Mouse (Mus musculus) stomach, postnatal 0 days (tissue): ENCODE data around the gene 4931409K22Rik.

Source experiments
- CTCF ChIP-seq: IDR thresholded peaks from 2 replicates; pipeline ENCODE4 v1.5.1; 2016; ENCODE audit warnings: antibody characterized with exemption, low read depth, mild to moderate bottlenecking, moderate library complexity
- EP300 ChIP-seq: optimal IDR thresholded peaks from 2 replicates; pipeline ENCODE3; 2016; ENCODE audit warnings: antibody characterized with exemption

DNA sequence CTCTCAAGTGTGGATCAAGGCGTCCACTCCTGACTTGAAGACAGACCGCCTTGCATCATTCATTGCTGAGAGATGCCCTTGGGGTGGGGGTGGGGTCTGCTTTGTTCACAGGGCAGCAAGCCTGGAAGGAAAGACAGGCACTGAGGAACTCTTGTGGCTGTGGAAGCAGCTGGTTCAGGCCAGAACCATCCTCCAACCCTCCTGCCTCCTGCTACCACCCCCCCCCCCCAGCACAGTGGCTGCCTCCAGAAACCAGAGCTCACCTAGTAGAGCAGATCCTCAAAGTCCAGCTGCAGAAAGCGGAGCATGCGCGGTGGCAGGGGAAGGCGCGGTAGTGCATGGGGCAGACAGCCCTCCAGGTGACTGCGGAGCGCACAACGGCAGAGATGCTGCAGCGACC lies 23.2 kb downstream of the 4931409K22Rik start:
- no peak for TF ChIP-seq CTCF
- no peak for TF ChIP-seq EP300
